Mouse (Mus musculus): ENCODE measurements around the gene Oas1e.

The Oas1e gene

DNA sequence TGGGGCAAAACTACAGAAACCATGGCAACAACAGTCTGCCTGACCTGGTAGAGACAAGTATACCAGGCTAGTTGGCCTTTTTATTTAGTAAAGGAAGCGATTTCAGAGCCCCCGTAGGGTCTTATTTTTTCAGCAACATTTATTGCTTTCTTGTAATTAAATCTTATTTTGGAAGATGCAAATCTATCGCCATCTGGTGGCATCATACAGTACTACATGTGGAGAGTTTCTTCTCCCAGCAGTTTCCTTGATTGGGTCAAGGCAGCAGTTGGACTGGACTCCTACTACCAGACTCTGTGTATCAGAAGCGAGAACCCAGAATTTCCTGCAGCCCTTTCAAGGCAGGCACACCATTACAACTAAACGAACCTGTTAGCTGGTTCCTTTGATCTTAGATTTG lies 48.9 kb downstream of the Oas1e start:
- no peaks in the 10 kb centered on the region for H3K27me3 ChIP-seq (ENCODE audit: control insufficient read depth, insufficient read depth, low read length, poor library complexity, severe bottlenecking)
- no peaks in the 10 kb centered on the region; the same call in none of the 2 replicates for H3K36me3 ChIP-seq (ENCODE audit: control insufficient read depth, insufficient read depth, low read length, poor library complexity, severe bottlenecking)
- peak; percentile 78 for DNase-seq (ENCODE audit: low read depth, low spot score)

DNA sequence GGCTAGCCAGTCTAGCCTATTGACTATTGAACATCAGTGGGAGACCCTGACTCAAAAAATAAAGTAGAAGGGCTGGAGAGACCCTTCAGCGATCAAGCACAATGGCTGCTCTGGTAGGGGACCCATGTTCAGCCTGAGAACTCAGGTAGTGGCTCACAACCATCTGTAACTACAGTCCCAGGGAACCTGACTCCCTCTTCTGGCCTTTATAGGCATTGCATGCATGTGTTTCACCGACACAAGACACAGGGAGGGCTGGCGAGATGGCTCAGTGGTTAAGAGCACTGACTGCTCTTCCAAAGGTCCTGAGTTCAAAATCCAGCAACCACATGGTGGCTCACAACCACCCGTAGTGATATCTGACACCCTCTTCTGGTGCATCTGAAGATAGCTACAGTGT lies 53.2 kb downstream of the Oas1e start:
- DNase-seq (ENCODE audit: low read depth, low spot score): peak; percentile 84
- Histone ChIP-seq H3K36me3 (ENCODE audit: control insufficient read depth, insufficient read depth, low read length, poor library complexity, severe bottlenecking) (peaks cover 7% of the 10 kb centered on the region), H3K27me3 (ENCODE audit: control insufficient read depth, insufficient read depth, low read length, poor library complexity, severe bottlenecking) (no peaks in the 10 kb centered on the region)

All from splenic B cell, adult 2 months (primary cell).